ENCODE assay signal across 24 mouse cellular contexts in the genomic region with DNA sequence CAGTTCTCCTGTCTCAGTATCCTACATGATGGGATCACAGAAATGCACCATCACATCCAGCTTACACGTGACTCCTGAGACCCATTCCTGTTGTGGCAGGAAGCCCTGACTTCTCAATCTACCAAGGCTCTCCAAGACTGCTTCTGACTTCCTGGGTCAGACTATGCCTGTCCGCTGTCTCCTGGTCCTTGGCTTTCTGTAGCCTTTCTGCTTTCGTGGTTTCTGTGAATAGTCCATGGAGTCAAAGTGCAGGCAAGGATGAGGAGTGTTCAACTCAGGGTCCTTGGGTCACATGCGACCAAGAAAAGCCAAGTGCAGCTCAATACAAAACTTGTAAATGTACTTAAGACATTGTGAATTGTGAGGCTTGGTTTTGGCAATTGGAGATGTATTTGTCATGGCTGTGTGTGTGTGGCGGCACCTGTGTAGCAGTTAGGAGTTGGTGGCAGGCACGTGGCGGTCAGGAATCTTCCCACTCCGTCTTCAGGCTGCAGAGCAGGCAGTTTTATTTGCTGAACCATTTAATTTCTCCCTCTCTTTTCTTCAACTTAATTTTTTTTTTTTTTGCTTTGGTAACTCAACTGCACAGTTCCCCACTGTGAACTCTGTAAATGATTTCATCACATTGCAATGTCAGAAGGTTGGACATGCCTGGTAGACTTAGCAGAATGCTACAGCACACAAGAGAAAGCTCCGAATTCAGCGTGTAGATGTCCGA. TPM values are rescaled to one million over a fixed set of nuclear protein-coding genes. Genes with fewer than 3 reads are reported as not detected.
DNase-seq lines count a peak whose midpoint lies in the region; ATAC-seq and TF ChIP-seq lines count a peak whose summit lies in the region.
"Had no signal": no experiment of that assay in that cellular context is flagged by ENCODE, and none has a peak within 500 bp of the region (broad histone marks: within the 10 kb centered on the region; RNA-seq: fewer than 3 reads in every experiment).

No protein-coding gene starts in this region.

- H3K27ac ChIP-seq in kidney, embryonic 14.5 days (ENCODE audit: low read depth, low read length) = no peak overlapping the region
- H3K27ac ChIP-seq: embryonic facial prominence, embryonic 13.5 days; forebrain, embryonic 13.5 days; hindbrain, embryonic 10.5 days; limb, embryonic 13.5 days; liver, embryonic 14.5 days; midbrain, embryonic 13.5 days; stomach, embryonic 15.5 days had no signal

- peak; percentile 71 for DNase-seq in kidney, adult 11 months
- peak; percentile 81 for DNase-seq in Patski (ENCODE audit: low read depth, low spot score)
- DNase-seq in kidney, adult 8-10 months = peak; percentile 62 to 80
- DNase-seq in kidney, postnatal 14 days = peak; percentile 67
- DNase-seq in left cerebral cortex, adult 18-20 months (ENCODE audit: low spot score in 2 of 2) = no peak
- no peak for DNase-seq in thymus, postnatal 0 days (ENCODE audit: low spot score)
- DNase-seq: adrenal gland, postnatal 10 days; cerebellum, adult 18-20 months; cerebellum, postnatal 14 days; lung, postnatal 10 days; right cerebral cortex, postnatal 25 days; thymus, postnatal 4 days had no signal

- ATAC-seq in kidney, embryonic 14.5 days (ENCODE audit: low FRiP score, low TSS enrichment) = no peak
- ATAC-seq in Patski = peak; percentile 49
- no peak for ATAC-seq in megakaryocyte-erythroid progenitor cell, adult 5-6 weeks (replicated peaks; ENCODE audit: low FRiP score, low TSS enrichment, poor library complexity, severe bottlenecking)
- ATAC-seq: forebrain, embryonic 13.5 days; hindbrain, embryonic 16.5 days; intestine, embryonic 16.5 days; midbrain, embryonic 13.5 days had no signal

- no peak overlapping the region for H3K4me2 ChIP-seq in kidney, embryonic 14.5 days (replicated peaks; ENCODE audit: low read depth, low read length)
- H3K4me2 ChIP-seq: embryonic facial prominence, embryonic 13.5 days; forebrain, embryonic 13.5 days; limb, embryonic 13.5 days; midbrain, embryonic 13.5 days; stomach, embryonic 15.5 days had no signal

- H3K27me3 ChIP-seq in kidney, embryonic 14.5 days (ENCODE audit: control insufficient read depth, insufficient read depth, low read length) = no peaks in the 10 kb centered on the region
- no peaks in the 10 kb centered on the region for H3K27me3 ChIP-seq in Patski
- H3K27me3 ChIP-seq: embryonic facial prominence, embryonic 13.5 days; forebrain, embryonic 13.5 days; limb, embryonic 13.5 days; midbrain, embryonic 13.5 days; stomach, embryonic 15.5 days had no signal

- in situ Hi-C loops in Patski (cut with MboI; ENCODE audit: low pct_unique_long_range_greater_than_20kb) = no loop called here

- CTCF ChIA-PET in Patski (lab: Charles Lee) = interaction anchor here (1.0 to 1.4 kb wide), 2 partner anchors 11 to 20 kb away, joined by 3 to 5 read pairs; no protein-coding TSS in a partner anchor

- no peaks in the 10 kb centered on the region for H3K9me3 ChIP-seq in kidney, embryonic 14.5 days (ENCODE audit: control insufficient read depth, low read length)
- H3K9me3 ChIP-seq: embryonic facial prominence, embryonic 13.5 days; forebrain, embryonic 13.5 days; hindbrain, embryonic 10.5 days; limb, embryonic 13.5 days; midbrain, embryonic 13.5 days; stomach, embryonic 15.5 days had no signal

- WGBS in kidney, embryonic 14.5 days = 77% methylated on average over 11 of the region's 11 CpGs

- no peak overlapping the region for H3K4me3 ChIP-seq in kidney, embryonic 14.5 days (ENCODE audit: low read length)
- H3K4me3 ChIP-seq: embryonic facial prominence, embryonic 13.5 days; forebrain, embryonic 13.5 days; hindbrain, embryonic 10.5 days; limb, embryonic 13.5 days; midbrain, embryonic 13.5 days; stomach, embryonic 15.5 days had no signal

- H3K4me1 ChIP-seq in kidney, embryonic 14.5 days (ENCODE audit: control insufficient read depth, insufficient read depth, low read length) = peaks cover 15% of the 10 kb centered on the region

- no peak for TF ChIP-seq CTCF in Patski (IDR thresholded peaks at IDR 0.05)

- no peak overlapping the region for H3K9ac ChIP-seq in kidney, embryonic 14.5 days (ENCODE audit: low read depth, low read length)
- H3K9ac ChIP-seq: embryonic facial prominence, embryonic 13.5 days; forebrain, embryonic 13.5 days; limb, embryonic 13.5 days; liver, embryonic 14.5 days; midbrain, embryonic 13.5 days; stomach, embryonic 15.5 days had no signal

- POLR2A ChIA-PET in Patski (lab: Charles Lee) = interaction anchor here (0.6 to 4.1 kb wide), 2 partner anchors 22 to 35 kb away, joined by 6 to 26 read pairs; a partner anchor contains a TSS

- H3K36me3 ChIP-seq in kidney, embryonic 14.5 days (ENCODE audit: control insufficient read depth, insufficient read depth, low read length) = no peaks in the 10 kb centered on the region
- H3K36me3 ChIP-seq: embryonic facial prominence, embryonic 13.5 days; hindbrain, embryonic 10.5 days; limb, embryonic 13.5 days; midbrain, embryonic 13.5 days; stomach, embryonic 15.5 days had no signal

RNA-seq across cellular contexts. Expression of a gene that starts 22.8 kb away (rescaled TPM):
- polyA plus RNA-seq in kidney, embryonic 14.5 days (2014; fragmentation: Nextera tagmentation; extraction: Ambion mirVana) = 12.6 and 13.9 TPM in 2 replicates
- polyA plus RNA-seq in Patski (2021) = 11.5 TPM
- 10 to 100 TPM in 1 of 2 experiments, 1 to 10 TPM in 1; 9.9 to 11.6 TPM for total RNA-seq in left cerebral cortex, adult 18-20 months (2021)
- 6.6 and 8.6 TPM in 2 replicates for polyA plus RNA-seq in thymus, postnatal 0 days (2015; fragmentation: Nextera tagmentation; extraction: Ambion mirVana)
- total RNA-seq in megakaryocyte-erythroid progenitor cell, adult 5-6 weeks (2014; fragmentation: Nextera tagmentation) = 3.3 and 3.6 TPM in 2 replicates
- total RNA-seq in megakaryocyte-erythroid progenitor cell, adult 5-6 weeks (2017) = 3.8 and 5.6 TPM in 2 replicates

RNA-seq across cellular contexts. Expression of a gene that starts 23.0 kb away (rescaled TPM):
- polyA plus RNA-seq in kidney, embryonic 14.5 days (2014; fragmentation: Nextera tagmentation; extraction: Ambion mirVana) = 16.4 and 20.4 TPM in 2 replicates
- polyA plus RNA-seq in Patski (2021) = 38.7 TPM
- 10 to 100 TPM; 72.9 to 87.2 TPM for total RNA-seq in left cerebral cortex, adult 18-20 months (2021)
- polyA plus RNA-seq in thymus, postnatal 0 days (2015; fragmentation: Nextera tagmentation; extraction: Ambion mirVana) = 3.4 and 4.3 TPM in 2 replicates
- 12.0 and 19.4 TPM in 2 replicates for total RNA-seq in megakaryocyte-erythroid progenitor cell, adult 5-6 weeks (2014; fragmentation: Nextera tagmentation)
- 11.8 and 15.9 TPM in 2 replicates for total RNA-seq in megakaryocyte-erythroid progenitor cell, adult 5-6 weeks (2017)

RNA-seq across cellular contexts. Expression of a gene that starts 47.8 kb away (rescaled TPM):
- polyA plus RNA-seq in kidney, embryonic 14.5 days (2014; fragmentation: Nextera tagmentation; extraction: Ambion mirVana) = 0.66 TPM in 2 replicates
- 3.5 TPM for polyA plus RNA-seq in Patski (2021)
- total RNA-seq in left cerebral cortex, adult 18-20 months (2021) = 10 to 100 TPM; 11.8 to 14.7 TPM
- 0.20 and 0.41 TPM in 2 replicates for polyA plus RNA-seq in thymus, postnatal 0 days (2015; fragmentation: Nextera tagmentation; extraction: Ambion mirVana)
- total RNA-seq in megakaryocyte-erythroid progenitor cell, adult 5-6 weeks (2014; fragmentation: Nextera tagmentation) = not detected in 2 replicates
- total RNA-seq in megakaryocyte-erythroid progenitor cell, adult 5-6 weeks (2017) = not detected in 2 replicates
- total RNA-seq: heart, adult 8-10 months had no signal

Comparison
In these comparisons a context has a peak if more than half of its experiments do, and no peak if none do; other contexts are left out.
1. DNase-seq: peak in kidney, adult 11 months (single experiment), Patski (single experiment), kidney, adult 8-10 months (2 of 2) and kidney, postnatal 14 days (single experiment); none in left cerebral cortex, adult 18-20 months (0 of 2) and thymus, postnatal 0 days (single experiment).